Mouse (Mus musculus) adrenal gland, postnatal 10 days (tissue): ENCODE data around the gene Nfix. TPM values are rescaled to one million over a fixed set of nuclear protein-coding genes. Genes with fewer than 3 reads are reported as not detected.

Source experiments
- DNase-seq: peaks from one replicate; pipeline ENCODE4 v3.0.0; 2021; ENCODE audit warnings: mixed read lengths
- total RNA-seq, 2 experiments: library from RNA; stranded (reverse); gene quantifications; 2 replicates each; pipeline ENCODE4 v1.2.3; 2021

Nfix gene
- total RNA-seq, 2 experiments from 2014 or later: 145 to 200 TPM

DNA sequence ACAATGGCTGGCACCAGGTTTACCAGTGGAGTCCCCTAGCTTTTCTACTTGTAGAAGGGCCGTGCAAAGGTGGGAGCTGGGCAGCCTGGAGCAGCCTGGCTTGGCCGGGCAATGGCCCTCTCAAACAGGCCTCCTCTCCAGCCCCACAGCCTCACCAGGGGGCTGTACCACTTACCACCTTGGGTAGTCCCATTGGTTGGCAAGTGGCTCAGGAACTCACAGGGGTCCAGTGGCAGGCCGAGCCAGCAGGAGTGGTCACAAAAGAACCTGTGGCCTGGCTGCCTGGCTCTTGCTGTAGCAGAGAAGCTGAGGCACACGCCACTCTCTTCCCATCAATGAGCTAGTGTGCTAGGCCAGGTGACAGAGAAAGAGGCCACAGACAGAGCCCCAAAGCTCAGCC, 86.0 kb downstream of the Nfix start:
- DNase-seq: no peak

DNA sequence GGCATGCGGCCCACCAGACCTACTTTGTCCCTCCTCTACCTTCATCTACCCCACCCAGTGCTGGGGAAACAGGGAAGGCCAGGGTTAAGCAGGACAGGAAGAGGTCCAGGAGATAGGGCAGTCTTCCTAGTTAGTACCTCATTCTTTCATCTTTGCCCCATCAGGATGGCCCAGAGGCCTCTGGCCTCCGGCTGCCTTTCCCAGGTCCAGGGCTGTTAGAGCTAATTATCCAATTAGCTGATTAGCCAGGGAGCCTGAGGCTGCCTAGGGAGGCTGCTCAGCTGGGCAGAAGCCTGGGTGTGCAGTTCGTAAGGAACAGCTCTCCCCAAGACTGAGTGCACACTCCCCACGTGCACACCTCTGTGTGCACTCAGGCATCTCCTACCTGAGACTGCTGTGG, 86.8 kb downstream of the Nfix start:
- DNase-seq: no peak

DNA sequence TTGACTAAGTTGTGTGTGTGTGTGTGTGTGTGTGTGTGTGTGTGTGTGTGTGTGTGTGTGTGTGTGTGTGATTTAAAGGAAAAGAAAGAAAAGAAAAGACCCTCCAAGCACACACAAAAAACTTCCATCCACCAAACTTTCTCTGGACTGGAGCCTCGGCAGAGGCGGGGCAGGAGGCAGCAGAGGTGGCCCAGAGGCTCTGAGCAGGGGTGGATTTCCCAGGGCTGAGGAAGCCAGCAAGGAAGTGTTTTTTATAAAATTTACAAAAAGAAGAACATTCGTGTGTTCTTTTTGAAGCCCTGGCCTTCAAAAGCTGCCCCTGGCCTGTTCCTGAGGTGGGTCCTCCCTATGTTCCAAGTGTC, 87.4 kb downstream of the Nfix start:
- no peak for DNase-seq

DNA sequence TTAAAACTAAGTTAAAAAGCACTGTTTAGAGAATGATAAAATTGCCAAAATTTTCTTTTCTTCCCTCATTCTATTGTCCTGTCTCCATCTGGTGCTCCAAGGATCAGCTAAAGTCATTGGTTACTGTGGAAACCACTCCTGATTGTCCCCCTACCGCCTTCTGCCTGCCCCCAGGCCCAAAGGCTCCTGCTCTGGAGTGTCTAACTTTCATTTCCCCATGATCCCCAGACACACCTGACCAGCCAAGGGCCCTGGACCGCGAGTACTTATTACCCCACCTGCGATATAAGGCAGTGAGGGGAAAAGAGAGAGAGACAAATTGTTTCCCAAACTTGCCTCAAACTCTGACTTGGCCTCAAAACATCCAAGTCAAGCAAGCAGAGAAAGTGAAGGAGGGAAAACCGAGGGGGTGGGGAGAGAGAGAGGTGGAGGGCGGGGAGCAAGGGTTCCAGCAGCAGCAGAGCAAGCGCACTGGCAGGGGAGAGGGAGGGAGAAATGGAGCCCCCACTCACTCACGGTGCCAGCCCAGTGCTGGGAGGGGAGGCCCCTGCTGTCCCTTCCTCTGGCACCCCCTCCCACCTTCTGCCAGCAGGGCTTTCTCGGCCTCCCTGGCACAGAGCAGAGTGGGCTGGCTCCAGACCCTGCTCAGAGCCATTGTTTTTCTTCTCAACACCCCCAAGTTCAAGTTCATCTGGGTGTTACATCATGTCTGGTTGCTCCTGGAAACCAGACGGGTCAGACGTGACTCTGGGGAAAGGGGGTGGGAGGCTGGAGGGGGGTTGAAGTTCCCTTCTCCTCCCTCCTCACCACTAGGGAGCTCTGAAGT, 88.0 kb downstream of the Nfix start:
- DNase-seq: no peak

DNA sequence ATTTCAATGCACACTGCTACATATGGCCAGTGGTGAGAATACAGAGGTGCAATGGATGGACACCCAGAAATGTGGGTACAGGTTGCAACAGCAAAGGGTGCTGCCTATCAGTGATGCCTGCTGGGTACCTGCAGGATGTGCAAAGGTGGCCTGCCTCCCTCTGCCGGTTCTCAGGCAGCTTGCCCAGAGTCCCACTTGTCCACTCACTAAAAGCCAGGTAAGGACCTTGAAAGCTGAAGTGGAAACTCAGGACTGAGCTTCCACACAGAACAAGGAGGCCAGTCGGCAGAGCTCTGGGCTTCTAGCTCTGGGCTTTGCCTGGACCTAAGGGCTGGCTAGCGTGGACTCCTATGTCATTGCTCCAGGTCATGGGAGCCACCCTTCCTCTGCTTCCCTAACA, 88.8 kb downstream of the Nfix start:
- DNase-seq: no peak

DNA sequence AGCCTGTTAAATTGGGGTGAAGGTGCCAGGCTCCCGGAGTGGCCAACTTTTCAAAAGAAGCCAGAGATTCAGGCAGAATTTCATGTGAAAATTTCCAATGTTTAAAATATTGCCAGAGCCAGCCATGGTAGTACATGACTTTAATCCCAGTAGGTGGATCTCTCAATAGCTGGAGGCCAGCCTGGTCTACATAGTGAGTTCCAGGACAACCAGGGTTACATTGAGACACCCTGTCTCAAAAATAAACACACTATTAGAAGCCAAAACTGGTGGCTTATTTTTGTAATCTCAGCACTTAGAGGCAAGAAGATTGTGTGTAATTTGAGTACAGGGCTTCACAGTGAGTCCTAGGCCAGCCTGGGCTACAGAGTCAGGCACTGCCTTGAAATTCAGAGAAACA, 90.2 kb downstream of the Nfix start:
- DNase-seq: no peak

DNA sequence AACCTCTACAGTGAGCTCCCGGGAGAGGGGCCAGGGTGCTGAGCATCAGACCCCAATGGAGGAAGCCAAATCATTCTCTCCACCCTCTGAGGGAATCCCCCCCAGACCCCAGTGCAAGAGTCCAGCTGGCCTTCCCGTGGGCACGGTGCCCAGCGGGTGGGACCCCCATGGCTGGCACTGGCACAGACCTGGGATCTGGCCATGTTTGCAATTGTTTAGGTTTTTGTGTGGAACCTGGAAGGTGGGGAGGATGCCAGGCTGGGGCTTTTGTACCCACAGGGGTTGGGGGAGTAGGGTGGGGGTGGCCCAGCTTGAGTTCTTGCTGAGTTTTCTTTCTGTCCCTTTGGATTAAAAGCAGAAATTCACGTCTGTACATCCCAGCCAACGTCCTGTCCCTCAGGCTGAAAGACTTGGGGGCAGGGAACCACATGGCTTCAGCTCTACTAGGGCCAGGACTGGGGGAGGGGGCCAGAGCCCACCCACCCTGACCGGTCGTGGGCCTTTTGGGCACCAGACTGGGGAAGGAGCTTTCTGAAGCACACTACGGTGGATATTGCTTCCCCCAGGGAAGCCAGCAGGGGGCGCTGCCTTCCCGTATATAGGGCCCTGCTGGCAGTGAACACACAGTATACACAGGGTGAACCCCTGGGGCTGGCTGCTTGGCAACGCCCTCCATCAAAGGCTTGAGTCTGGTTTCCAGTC, 91.2 kb downstream of the Nfix start:
- peak; percentile 91 for DNase-seq

DNA sequence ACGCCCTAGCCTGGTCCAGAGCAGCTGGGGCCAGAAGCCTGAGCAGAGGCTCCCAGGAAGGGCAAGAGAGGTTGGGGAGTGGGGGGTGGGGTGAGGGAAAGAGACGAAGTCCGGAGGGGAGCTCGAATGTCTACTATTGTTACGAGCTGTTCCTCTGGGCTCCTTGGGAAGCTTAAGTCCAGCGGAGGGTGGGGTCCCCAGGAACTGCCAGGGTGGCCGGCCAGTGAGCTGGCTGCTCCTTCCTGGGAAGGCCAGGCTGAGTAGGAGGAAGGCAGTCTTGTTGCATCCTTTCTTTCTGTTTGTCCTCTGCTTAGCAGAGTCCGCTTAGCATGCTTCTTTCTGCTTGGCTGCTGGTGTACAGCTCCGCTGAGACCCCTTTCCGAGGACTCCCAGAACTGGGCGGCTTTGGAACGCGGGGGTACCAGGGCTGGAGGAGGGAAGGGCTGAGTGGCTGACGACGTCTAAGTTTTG, 92.0 kb downstream of the Nfix start:
- DNase-seq: no peak

DNA sequence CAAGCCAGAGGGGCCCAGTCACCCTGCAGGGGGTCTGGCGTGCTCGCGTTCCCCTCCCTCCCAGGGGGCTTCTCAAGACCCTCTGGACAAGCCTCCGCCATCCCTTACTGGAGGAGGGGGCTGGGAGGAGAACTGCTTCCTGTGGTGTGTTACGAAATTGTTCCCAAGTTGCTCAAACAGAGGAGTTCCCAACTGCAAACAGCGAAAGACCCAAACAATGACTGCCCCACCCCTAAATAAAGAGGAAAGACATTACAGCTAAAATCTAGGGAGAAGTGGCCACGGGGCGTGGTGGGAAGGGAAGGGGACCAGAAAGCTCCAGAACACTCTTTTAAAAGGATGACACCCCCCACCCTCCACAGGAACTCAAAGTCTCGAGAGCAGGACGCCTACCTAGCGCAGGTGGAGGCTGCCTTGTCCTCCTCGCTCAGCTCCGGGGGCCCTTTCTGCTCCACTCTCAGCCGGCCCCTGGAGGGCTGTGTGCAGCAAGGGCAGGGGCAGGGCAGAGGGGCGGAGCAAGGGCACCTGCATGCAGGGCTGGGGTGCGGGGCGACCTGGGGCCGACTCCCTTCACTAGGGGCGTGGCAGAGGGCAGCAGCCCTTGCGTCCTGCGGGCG, 92.8 kb downstream of the Nfix start:
- DNase-seq: no peak

DNA sequence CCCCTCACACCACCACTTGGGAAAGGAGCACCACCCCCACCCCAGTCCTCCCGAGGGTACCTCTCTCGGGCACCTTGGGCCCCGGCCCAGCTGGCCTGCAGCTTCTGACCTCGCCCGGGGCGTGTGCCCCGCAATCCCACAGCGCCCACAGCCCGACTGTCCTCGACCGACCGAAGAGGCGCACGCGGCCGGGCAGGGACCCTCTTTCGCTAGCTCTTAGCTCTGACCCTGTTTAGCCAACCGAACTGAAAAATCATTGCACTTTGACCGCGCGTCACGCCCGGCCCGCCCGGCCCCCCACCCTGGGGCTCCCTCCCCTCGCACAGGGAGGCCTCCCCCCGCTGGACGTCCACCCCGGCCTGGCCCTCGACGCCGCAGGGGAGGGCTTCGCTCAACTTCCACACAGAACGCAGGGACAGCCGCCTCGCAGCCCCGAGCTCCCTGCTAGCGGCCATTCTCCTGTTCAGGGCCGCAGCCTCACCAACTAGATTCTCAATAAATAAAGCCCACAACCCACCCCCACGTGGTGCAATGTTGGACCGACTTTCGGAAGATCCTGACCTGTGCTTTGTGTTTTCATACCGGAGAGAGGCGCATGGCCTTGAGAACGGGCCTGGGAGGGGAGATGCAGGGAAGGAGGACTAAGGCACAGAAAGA, 93.4 kb downstream of the Nfix start:
- DNase-seq: peak; percentile 56

DNA sequence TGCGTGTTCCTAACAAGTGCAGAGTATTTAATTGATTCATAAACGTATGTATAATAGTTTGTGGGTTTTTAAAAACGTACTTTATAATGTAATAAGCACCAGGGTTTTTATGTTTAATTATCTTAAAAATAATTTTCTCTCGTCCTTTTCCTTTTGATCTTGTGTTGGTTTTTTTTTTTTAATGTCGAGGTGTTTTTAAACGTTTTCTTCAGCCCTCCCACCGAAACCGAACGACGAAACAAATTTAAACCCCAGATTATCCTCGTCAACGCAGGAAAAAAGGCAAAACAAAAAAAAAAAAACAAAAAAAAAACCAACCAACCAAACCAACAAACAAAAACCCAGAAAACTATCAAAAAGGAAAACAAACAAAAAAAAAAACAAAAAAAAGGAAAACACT, 94.2 kb downstream of the Nfix start:
- no peak for DNase-seq

DNA sequence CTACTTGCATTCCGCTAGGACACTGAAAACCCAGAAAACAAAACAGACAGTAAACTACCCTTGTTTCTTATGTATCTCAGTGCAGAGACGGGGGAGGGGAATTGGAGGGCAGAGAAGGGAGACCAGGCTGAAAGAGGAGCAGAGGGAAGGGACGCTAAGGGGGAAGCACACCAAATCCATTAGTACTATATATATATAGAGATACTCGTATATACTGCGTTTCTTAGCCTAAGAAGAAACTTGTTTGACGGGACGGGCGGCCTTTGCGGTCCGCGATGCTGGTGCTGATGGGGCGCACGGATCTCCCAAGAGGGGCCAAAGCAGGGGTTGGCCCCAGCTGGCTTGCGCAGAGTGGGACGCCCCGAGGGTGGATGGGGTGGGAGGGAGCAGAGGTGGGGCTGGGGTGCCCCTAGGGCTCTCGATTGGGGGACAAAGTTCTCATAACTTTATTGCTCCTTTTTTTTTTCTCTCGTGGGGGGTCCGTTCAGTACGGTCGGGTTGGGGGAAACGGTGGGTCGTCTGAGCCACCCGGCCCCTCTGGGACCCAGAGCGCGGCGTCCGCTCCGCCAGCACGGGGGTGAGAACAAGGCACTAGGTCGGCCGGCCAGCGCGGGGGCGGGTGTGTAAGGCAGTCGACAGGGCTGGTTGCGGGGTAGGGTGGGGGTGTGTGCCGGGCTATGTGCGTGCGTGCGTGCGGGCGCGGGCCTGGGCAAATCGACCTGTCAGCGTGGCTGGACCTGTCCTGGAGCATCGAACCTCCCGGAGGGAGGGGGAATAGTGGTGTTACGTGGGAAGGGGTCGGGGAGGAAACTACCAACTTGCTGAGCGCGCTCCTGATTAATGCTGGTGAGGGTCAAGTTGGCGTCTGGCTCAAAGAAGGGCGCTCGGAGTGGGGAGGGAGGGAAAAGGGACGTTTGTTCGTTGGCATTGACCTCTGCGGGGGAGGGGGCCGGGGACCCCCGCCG, 95.0 kb downstream of the Nfix start:
- peak; percentile 52 for DNase-seq

DNA sequence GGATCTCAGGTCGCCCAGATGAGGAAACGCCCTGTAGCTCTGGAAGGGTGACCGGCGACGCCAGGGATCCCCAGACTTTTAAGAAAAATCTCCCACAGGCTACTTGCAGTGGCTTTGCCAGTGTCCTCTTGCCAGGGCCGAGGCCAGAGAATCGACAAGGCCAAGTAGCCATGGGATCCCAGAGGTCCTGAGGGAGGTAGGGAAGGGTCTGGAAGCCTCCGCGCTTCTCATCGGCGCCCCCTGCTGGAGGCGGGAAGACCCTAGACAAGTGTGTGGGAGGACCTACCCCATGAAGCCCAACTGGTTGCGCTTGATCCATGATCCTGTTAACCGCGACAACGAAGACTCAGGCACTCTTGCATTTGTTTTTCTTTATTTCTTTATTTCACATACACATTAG, 95.8 kb downstream of the Nfix start:
- DNase-seq: peak; percentile 86

DNA sequence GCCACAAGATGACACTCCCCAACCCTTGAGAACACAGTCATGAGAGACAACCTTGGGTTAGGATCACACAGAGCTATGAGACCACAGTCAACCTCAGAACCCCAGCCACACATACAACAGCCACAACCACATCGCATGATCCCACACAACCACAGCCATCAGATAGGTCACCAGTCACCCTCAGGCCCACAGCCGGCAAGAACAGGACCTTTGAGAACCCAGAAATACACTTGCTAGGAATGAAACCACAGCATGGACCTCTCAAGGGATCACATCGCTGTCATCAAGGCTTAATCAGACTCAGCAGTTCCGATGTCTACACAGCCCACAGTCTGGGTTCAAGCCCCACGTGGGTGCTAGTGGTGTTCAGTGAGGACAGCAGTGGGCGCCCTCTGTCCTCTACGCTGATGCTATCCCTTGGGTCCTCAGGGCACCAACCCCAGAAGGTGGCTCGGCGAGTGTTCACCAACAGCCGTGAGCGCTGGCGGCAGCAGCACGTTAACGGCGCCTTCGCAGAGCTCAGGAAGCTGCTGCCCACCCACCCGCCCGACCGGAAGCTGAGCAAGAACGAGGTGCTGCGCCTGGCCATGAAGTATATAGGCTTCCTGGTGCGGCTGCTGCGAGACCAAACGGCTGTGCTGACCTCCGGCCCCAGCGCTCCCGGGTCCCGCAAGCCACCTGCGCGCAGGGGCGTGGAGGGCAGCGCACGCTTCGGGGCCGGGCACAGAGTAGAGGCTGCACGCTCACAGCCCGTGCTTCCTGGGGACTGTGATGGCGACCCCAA, 96.5 kb downstream of the Nfix start:
- no peak for DNase-seq

DNA sequence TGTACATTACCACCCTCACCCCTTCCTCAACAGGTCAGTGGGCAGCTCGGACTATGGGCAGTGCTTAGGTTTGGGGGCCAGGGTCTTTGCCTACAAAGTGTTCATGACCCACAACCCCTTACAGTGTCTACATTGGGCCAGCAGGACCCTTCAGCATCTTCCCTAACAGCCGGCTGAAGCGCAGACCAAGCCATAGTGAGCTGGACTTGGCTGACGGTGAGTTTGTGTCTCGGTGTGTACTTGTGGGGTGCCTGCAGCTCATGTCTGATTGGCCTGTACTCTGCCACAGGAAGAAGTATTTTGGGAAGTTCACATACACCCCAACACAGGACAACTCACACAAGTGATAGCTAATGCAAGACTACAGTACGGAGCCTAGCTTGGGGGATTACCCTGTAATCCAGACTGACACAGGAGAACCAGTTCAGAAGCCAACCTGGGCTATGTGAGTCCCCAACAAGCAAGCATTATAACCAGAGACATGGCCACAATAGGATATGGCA, 97.1 kb downstream of the Nfix start:
- DNase-seq: no peak

DNA sequence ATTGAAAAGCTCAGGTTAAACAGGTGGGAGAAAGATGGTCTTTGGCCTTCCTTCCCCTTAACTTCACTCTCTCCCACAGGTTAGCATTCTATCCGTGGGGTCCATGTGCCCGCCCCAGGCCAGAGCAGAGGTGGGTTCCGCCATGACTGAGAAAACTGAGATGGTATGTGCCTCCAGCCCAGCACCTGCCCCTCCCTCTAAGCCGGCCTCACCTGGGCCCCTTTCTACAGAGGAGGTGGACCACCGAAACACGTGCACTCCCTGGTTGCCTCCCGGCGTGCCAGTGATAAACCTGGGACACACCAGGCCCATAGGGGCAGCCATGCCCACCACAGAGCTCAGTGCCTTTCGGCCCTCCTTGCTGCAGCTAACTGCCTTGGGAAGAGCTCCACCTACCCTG, 97.6 kb downstream of the Nfix start:
- no peak for DNase-seq

DNA sequence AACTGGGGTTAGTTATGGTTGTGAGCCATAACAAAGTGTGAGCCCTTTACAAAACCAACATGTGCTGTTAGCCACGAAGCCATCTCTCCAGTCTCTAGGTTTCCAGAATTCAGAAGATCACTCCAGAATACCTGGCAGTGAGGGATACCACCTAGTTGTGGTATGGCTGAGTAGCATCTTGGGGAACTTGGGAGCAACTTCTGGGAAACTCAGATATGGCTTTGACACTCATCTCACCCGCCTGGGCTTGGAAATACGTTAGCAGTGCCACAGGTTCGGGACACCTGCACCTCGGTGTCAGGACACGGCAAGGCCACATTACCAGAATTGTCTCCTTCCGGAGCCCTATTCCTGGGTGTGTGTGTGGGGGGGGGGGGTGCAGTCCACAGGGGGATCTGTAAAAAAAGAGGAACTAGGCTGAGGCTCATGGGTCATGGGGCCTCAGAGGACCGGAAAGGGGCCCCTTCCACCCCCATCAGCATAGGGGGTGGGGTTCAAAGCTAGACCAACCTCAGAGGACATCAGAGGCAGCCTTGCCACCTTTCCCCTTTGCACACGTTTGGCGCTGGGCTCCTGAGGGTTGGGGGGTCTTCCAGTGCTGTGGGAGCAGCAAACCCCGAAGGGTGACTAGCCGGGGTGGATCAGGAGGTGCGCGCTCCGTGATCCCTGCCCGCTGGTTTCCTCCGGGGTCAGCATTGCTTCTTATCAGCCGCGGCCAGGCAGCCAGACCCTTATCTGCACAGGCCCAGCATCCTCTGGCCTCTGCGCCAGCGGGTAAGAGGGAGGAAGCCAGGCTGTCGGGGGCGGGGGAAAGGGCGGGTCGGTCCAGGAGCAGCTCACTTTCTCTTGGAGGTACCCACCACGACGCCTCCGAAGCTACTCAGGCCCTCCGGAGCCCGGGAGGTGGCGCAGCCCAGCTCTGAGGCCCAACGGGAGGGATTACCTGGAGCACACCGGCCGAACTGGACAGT, 98.9 kb downstream of the Nfix start, which contains the start of gene Lyl1:
Gene Lyl1, plus strand, starts transcription at position 517 of the 971 bp plus-strand sequence.
- peak; percentile 73 for DNase-seq

DNA sequence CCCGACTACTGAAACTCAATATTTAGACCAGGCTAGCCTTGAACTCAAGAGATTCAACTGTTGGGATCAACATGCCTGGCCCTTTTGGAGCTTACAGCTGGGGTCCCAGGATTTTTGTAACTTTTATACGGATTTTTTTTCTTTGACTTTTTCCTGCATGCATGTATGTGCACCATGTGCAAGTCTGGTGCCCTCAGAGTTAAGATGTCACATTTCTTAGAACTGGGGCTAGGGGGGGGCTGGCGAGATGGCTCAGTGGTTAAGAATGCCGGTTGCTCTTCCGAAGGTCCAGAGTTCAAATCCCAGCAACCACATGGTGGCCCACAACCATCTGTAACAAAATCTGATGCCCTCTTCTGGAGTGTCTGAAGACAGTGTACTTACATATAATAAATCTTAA, 99.6 kb downstream of the Nfix start:
- DNase-seq: no peak

DNA sequence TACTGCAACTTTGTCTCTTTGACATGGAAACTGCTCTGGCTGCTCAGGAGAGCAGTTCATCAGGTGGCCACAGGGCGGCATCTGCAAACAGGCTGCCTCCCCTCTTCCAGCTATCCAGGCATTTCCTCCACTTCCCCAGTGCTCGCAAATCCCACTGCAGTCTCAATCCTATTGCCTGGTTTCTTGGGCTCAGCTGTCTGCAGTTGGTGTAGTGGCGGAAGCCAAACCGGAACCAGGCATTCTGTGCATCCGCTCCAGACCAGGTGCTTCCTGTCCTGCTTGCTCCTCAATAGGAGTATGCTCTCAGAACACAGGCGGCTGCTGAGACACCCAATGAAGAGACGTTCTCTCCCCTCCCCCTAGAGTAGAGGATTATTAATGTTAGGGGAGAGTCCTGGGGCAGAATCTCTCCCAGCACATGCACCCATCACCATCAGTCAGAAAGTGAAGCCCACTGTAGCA, 100.3 kb downstream of the Nfix start:
- DNase-seq: peak; percentile 72
